Mouse (Mus musculus) MEL (cell line): ENCODE results near the gene Foxn3. TPM values are rescaled to one million over a fixed set of nuclear protein-coding genes. Genes with fewer than 3 reads are reported as not detected.
A peak's percentile ranks its signal among the peaks of the same experiment; 100 is the strongest.

Experiments used
- DNase-seq: peaks from one replicate; pipeline ENCODE4 v3.0.0; 2011; ENCODE audit warnings: low read depth, low spot score
- H3K27ac ChIP-seq: 2 replicates; pipeline ENCODE4 v1.5.1; 2012; ENCODE audit warnings: low read depth, mild to moderate bottlenecking, control low read depth, low read length, moderate library complexity; ENCODE audit not compliant: control insufficient read depth
- H3K27me3 ChIP-seq, 2 experiments: fragments of 150-350 bp in 1 of 2; sonication (generic) in 1 of 2; 2 replicates each; pipeline ENCODE4 v1.6.1; 2012; ENCODE audit warnings: low read length in 2 of 2, mild to moderate bottlenecking in 2 of 2, improper control_type of control experiment in 1 of 2, moderate library complexity in 1 of 2; ENCODE audit not compliant: insufficient read depth in 2 of 2, control insufficient read depth in 1 of 2
- H3K36me3 ChIP-seq, 2 experiments: 2 replicates each; pipeline ENCODE4 v1.6.1; 2012 to 2014; ENCODE audit warnings: low read length in 2 of 2, improper control_type of control experiment in 1 of 2, inconsistent platforms in 1 of 2, mild to moderate bottlenecking in 1 of 2; ENCODE audit not compliant: insufficient read depth in 2 of 2, control insufficient read depth in 1 of 2
- H3K4me1 ChIP-seq, 2 experiments: fragments of 150-350 bp in 1 of 2; sonication (generic) in 1 of 2; 2 replicates each; pipeline ENCODE4 v1.6.1; 2012; ENCODE audit warnings: low read length in 2 of 2, improper control_type of control experiment in 1 of 2, mild to moderate bottlenecking in 1 of 2; ENCODE audit not compliant: insufficient read depth in 2 of 2, control insufficient read depth in 1 of 2
- H3K4me3 ChIP-seq, 2 experiments: fragments of 150-350 bp in 1 of 2; sonication (generic) in 1 of 2; 2 replicates each; pipeline ENCODE4 v1.5.1; 2012; ENCODE audit warnings: low read depth in 2 of 2, low read length in 2 of 2, mild to moderate bottlenecking in 2 of 2, moderate library complexity in 2 of 2, control low read depth in 1 of 2, improper control_type of control experiment in 1 of 2; ENCODE audit not compliant: control insufficient read depth in 1 of 2, insufficient read depth in 1 of 2
- H3K79me2 ChIP-seq: 2 replicates; pipeline ENCODE4 v1.6.1; 2012; ENCODE audit warnings: mild to moderate bottlenecking, low read length, moderate library complexity; ENCODE audit not compliant: control insufficient read depth, poor library complexity, insufficient read depth
- H3K9ac ChIP-seq: 2 replicates; pipeline ENCODE4 v1.6.1; 2012; ENCODE audit warnings: low read depth, mild to moderate bottlenecking, control low read depth, low read length, moderate library complexity; ENCODE audit not compliant: control insufficient read depth, poor library complexity, severe bottlenecking
- H3K9me3 ChIP-seq: fragments of 150-350 bp; sonication (generic); replicated peaks from 2 replicates; pipeline ENCODE4 v1.6.1; 2012; ENCODE audit warnings: mild to moderate bottlenecking, low read length, improper control_type of control experiment, moderate library complexity; ENCODE audit not compliant: insufficient read depth
- BHLHE40 ChIP-seq: IDR thresholded peaks from 2 replicates; pipeline ENCODE4 v1.6.1; 2012; ENCODE audit warnings: low read depth, mild to moderate bottlenecking, inconsistent platforms, low read length, improper control_type of control experiment, borderline replicate concordance
- CHD1 ChIP-seq: IDR thresholded peaks from 2 replicates; pipeline ENCODE4 v1.6.1; 2012; ENCODE audit warnings: low read depth, mild to moderate bottlenecking, inconsistent platforms, low read length, improper control_type of control experiment
- E2F4 ChIP-seq: IDR thresholded peaks from 2 replicates; pipeline ENCODE4 v1.6.1; 2011; ENCODE audit warnings: low read depth, low read length, improper control_type of control experiment, borderline replicate concordance
- EP300 ChIP-seq, 2 experiments: IDR thresholded peaks; 2 replicates each; pipeline ENCODE4 v1.6.1; 2011; ENCODE audit warnings: improper control_type of control experiment in 2 of 2, low read length in 2 of 2, low read depth in 1 of 2, mild to moderate bottlenecking in 1 of 2
- GATA1 ChIP-seq: IDR thresholded peaks from 2 replicates; pipeline ENCODE4 v1.6.1; 2011; ENCODE audit warnings: low read depth, low read length, improper control_type of control experiment
- JUND ChIP-seq: IDR thresholded peaks from 2 replicates; pipeline ENCODE4 v1.6.1; 2011; ENCODE audit warnings: low read depth, mild to moderate bottlenecking, improper control_type of control experiment, low read length
- MAFK ChIP-seq: IDR thresholded peaks from 2 replicates; pipeline ENCODE4 v1.6.1; 2011; ENCODE audit warnings: low read depth, mild to moderate bottlenecking, low read length, improper control_type of control experiment, borderline replicate concordance
- MAZ ChIP-seq: IDR thresholded peaks from 2 replicates; pipeline ENCODE4 v1.6.1; 2012; ENCODE audit warnings: low read depth, mild to moderate bottlenecking, inconsistent platforms, low read length, improper control_type of control experiment
- MXI1 ChIP-seq: IDR thresholded peaks from 2 replicates; pipeline ENCODE4 v1.6.1; 2011; ENCODE audit warnings: mild to moderate bottlenecking, low read depth, low read length, improper control_type of control experiment
- MYC ChIP-seq: IDR thresholded peaks from 2 replicates; pipeline ENCODE4 v1.6.1; 2011; ENCODE audit warnings: low read depth, mild to moderate bottlenecking, low read length, improper control_type of control experiment, moderate library complexity
- NRF1 ChIP-seq: IDR thresholded peaks from 2 replicates; pipeline ENCODE4 v1.6.1; 2014; ENCODE audit warnings: low read depth, mild to moderate bottlenecking, inconsistent platforms, low read length, improper control_type of control experiment, moderate library complexity; ENCODE audit not compliant: poor library complexity, insufficient read depth, severe bottlenecking
- POLR2AphosphoS2 ChIP-seq: IDR thresholded peaks from 2 replicates; pipeline ENCODE4 v1.6.1; 2011; ENCODE audit warnings: low read length, improper control_type of control experiment
- POLR2AphosphoS5 ChIP-seq: IDR thresholded peaks from 2 replicates; pipeline ENCODE4 v1.6.1; 2012; ENCODE audit warnings: low read depth, borderline replicate concordance, mild to moderate bottlenecking, inconsistent platforms, low read length, moderate library complexity, mixed read lengths
- RAD21 ChIP-seq: IDR thresholded peaks from 2 replicates; pipeline ENCODE4 v1.6.1; 2011; ENCODE audit warnings: mild to moderate bottlenecking, low read depth, low read length, improper control_type of control experiment
- SIN3A ChIP-seq: IDR thresholded peaks from 2 replicates; pipeline ENCODE4 v1.6.1; 2012; ENCODE audit warnings: low read length, improper control_type of control experiment, inconsistent platforms
- SMC3 ChIP-seq: IDR thresholded peaks from 2 replicates; pipeline ENCODE4 v1.6.1; 2011; ENCODE audit warnings: low read depth, low read length, improper control_type of control experiment
- TAL1 ChIP-seq: IDR thresholded peaks from 2 replicates; pipeline ENCODE4 v1.6.1; 2012; ENCODE audit warnings: mild to moderate bottlenecking, inconsistent platforms, low read length, moderate library complexity, mixed read lengths
- TBP ChIP-seq: IDR thresholded peaks from 2 replicates; pipeline ENCODE4 v1.8.0; 2011; ENCODE audit warnings: low read depth, low read length, improper control_type of control experiment
- TCF12 ChIP-seq: IDR thresholded peaks from 2 replicates; pipeline ENCODE4 v1.6.1; 2014; ENCODE audit warnings: low read depth, mild to moderate bottlenecking, inconsistent platforms, low read length, improper control_type of control experiment, moderate library complexity
- USF1 ChIP-seq: IDR thresholded peaks from 2 replicates; pipeline ENCODE4 v1.6.1; 2014; ENCODE audit warnings: low read depth, mild to moderate bottlenecking, inconsistent platforms, low read length, improper control_type of control experiment, moderate library complexity
- USF2 ChIP-seq, 2 experiments: IDR thresholded peaks; 2 replicates each; pipeline ENCODE4 v1.6.1; 2011 to 2012; ENCODE audit warnings: improper control_type of control experiment in 2 of 2, low read length in 2 of 2, borderline replicate concordance in 1 of 2, inconsistent platforms in 1 of 2, low read depth in 1 of 2, mild to moderate bottlenecking in 1 of 2; ENCODE audit not compliant: insufficient read depth in 1 of 2
- ZC3H11A ChIP-seq: IDR thresholded peaks from 2 replicates; pipeline ENCODE4 v1.6.1; 2012; ENCODE audit warnings: low read depth, mild to moderate bottlenecking, inconsistent platforms, low read length, improper control_type of control experiment
- polyA plus RNA-seq, 2 experiments: library from polyadenylated mRNA; stranded (reverse) in 1 of 2; unstranded in 1 of 2; fragments of >175 nt in 1 of 2; fragments of >200 nt in 1 of 2; gene quantifications; 2 replicates each; pipeline versions ENCODE4 v1.2.1 to v1.2.4; 2012; ENCODE audit warnings: low replicate concordance in 2 of 2, low read depth in 1 of 2; ENCODE audit not compliant: insufficient read length in 2 of 2, insufficient read depth in 1 of 2, missing spikeins in 1 of 2
- total RNA-seq: library from RNA; depleted of rRNA; stranded (reverse); fragments of 300-350 nt; gene quantifications from 2 replicates; pipeline ENCODE4 v1.2.3, GENCODE M21; 2012

The Foxn3 gene
- total and polyA plus RNA-seq, 3 experiments = 15.5 to 22.8 TPM; not detected in 1

- no peak overlapping the region for H3K27ac ChIP-seq
- peaks cover 0 to 9% of the 10 kb centered on the region in 2 experiments; a peak in 3 of 4 replicates for H3K36me3 ChIP-seq
- H3K27me3 ChIP-seq = no peaks in the 10 kb centered on the region
- peaks cover 19% of the 10 kb centered on the region for H3K79me2 ChIP-seq
- H3K9me3 ChIP-seq = no peaks in the 10 kb centered on the region
- H3K9ac ChIP-seq = no peak overlapping the region
- H3K4me3 ChIP-seq = no peak overlapping the region
- TF ChIP-seq SIN3A (no peak), MYC (no peak), POLR2AphosphoS5 (no peak), MAFK (no peak), MAZ (no peak), USF2 (IDR thresholded peaks at IDR 0.05; ENCODE audit: borderline replicate concordance in 1 of 2, insufficient read depth in 1 of 2, low read depth in 1 of 2, low read length in 2 of 2) (no peak), POLR2AphosphoS2 (no peak), CHD1 (no peak), TAL1 (no peak), TCF12 (no peak), BHLHE40 (no peak), USF1 (no peak), TBP (no peak), ZC3H11A (no peak)
- DNase-seq = no peak
- no peaks in the 10 kb centered on the region for H3K4me1 ChIP-seq
These were observed 15.0 kb downstream of the Foxn3 start for GRCm38 (mm10) chr12:99548419-99548818.

- Histone ChIP-seq H3K9ac (no peak overlapping the region), H3K4me1 (no peaks in the 10 kb centered on the region), H3K9me3 (no peaks in the 10 kb centered on the region), H3K36me3 (peaks cover 0 to 9% of the 10 kb centered on the region in 2 experiments; a peak in 3 of 4 replicates), H3K27ac (no peak overlapping the region), H3K27me3 (no peaks in the 10 kb centered on the region), H3K4me3 (no peak overlapping the region), H3K79me2 (peaks cover 19% of the 10 kb centered on the region)
- TF ChIP-seq MXI1 (no peak), MAFK (peak; percentile 80; the same call in 1 of the 2 replicates)
- no peak for DNase-seq
These were observed 16.1 kb downstream of the Foxn3 start for GRCm38 (mm10) chr12:99547295-99547694.

- no peak overlapping the region for H3K9ac ChIP-seq
- no peak overlapping the region for H3K4me3 ChIP-seq
- DNase-seq = no peak
- TF ChIP-seq POLR2AphosphoS2 (no peak), E2F4 (no peak), USF2 (IDR thresholded peaks at IDR 0.05; ENCODE audit: borderline replicate concordance in 1 of 2, insufficient read depth in 1 of 2, low read depth in 1 of 2, low read length in 2 of 2) (no peak), JUND (no peak), MYC (no peak), MXI1 (no peak), RAD21 (no peak), EP300 (IDR thresholded peaks at IDR 0.05; ENCODE audit: low read depth in 1 of 2, low read length in 2 of 2) (no peak), MAFK (no peak), SIN3A (no peak), POLR2AphosphoS5 (no peak), MAZ (no peak), GATA1 (no peak), TAL1 (no peak), NRF1 (no peak), SMC3 (no peak)
- H3K4me1 ChIP-seq = no peaks in the 10 kb centered on the region
- H3K79me2 ChIP-seq = peaks cover 11% of the 10 kb centered on the region
- no peak overlapping the region for H3K27ac ChIP-seq
- no peaks in the 10 kb centered on the region for H3K9me3 ChIP-seq
- H3K27me3 ChIP-seq = no peaks in the 10 kb centered on the region
- peaks cover 0 to 7% of the 10 kb centered on the region in 2 experiments; a peak in 3 of 4 replicates for H3K36me3 ChIP-seq
These were observed 18.1 kb downstream of the Foxn3 start for GRCm38 (mm10) chr12:99545270-99545770.
